Mouse (Mus musculus): ENCODE results near the gene Zscan21. TPM values are rescaled to one million over a fixed set of nuclear protein-coding genes. Genes with fewer than 3 reads are reported as not detected.

Gene Zscan21
- polyA plus RNA-seq, 1 experiment from 2014 or later: 12.3 TPM

- Histone ChIP-seq H3K9me3 (ENCODE audit: low read length) (no peaks in the 10 kb centered on the region), H3K27me3 (ENCODE audit: insufficient read depth, low read length) (no peaks in the 10 kb centered on the region), H3K4me1 (ENCODE audit: insufficient read depth) (peaks cover 22% of the 10 kb centered on the region), H3K4me2 (ENCODE audit: low read depth, low read length) (peak within 1 kb of the TSS; percentile 71), H3K36me3 (replicated peaks; ENCODE audit: insufficient read depth, low read length) (peaks cover 38% of the 10 kb centered on the region), H3K27ac (ENCODE audit: low read depth) (peak within 1 kb of the TSS; percentile 72), H3K4me3 (ENCODE audit: low read depth, low read length) (peak within 1 kb of the TSS; percentile 74), H3K9ac (replicated peaks) (peak within 1 kb of the TSS; percentile 77)
- DNase-seq (peak; percentile 96), ATAC-seq (peak; percentile 94)
- under 1% methylated on average over 41 of the region's 42 CpGs for WGBS (ENCODE audit: insufficient replicate concordance)
- TF ChIP-seq EP300 (IDR thresholded peaks at IDR 0.05; ENCODE audit: low read depth) (peak; percentile 36; the same call in 1 of the 2 replicates), CTCF (IDR thresholded peaks at IDR 0.05; ENCODE audit: low read depth) (no peak)
Observed at GRCm38 (mm10) chr5:138160842-138161665, 44.4 kb downstream of the Zscan21 start, which contains the start of gene Cops6. Gene Cops6 (plus strand): TSS chr5:138161071.

- TF ChIP-seq EP300 (IDR thresholded peaks at IDR 0.05; ENCODE audit: low read depth) (no peak), CTCF (IDR thresholded peaks at IDR 0.05; ENCODE audit: low read depth) (no peak)
- Histone ChIP-seq H3K27ac (ENCODE audit: low read depth) (0 out of 2 replicates have a peak overlapping the region, but pooled peaks have one; percentile 12), H3K4me1 (ENCODE audit: insufficient read depth) (peaks cover 22% of the 10 kb centered on the region), H3K36me3 (replicated peaks; ENCODE audit: insufficient read depth, low read length) (peaks cover 58% of the 10 kb centered on the region), H3K9ac (replicated peaks) (no peak overlapping the region), H3K9me3 (ENCODE audit: low read length) (no peaks in the 10 kb centered on the region), H3K27me3 (ENCODE audit: insufficient read depth, low read length) (no peaks in the 10 kb centered on the region), H3K4me3 (ENCODE audit: low read depth, low read length) (no peak overlapping the region), H3K4me2 (ENCODE audit: low read depth, low read length) (no peak overlapping the region)
- 60% methylated on average over 6 of the region's 6 CpGs for WGBS (ENCODE audit: insufficient replicate concordance)
- no peak for ATAC-seq
- DNase-seq: no peak
Observed at GRCm38 (mm10) chr5:138163046-138163445, 46.3 kb downstream of the Zscan21 start.

GRCm38 (mm10) chr5:138163610-138164009 lies 46.9 kb downstream of the Zscan21 start:
- no peak for DNase-seq
- 77% methylated on average over 10 of the region's 10 CpGs for WGBS (ENCODE audit: insufficient replicate concordance)
- H3K4me1 ChIP-seq (ENCODE audit: insufficient read depth): peaks cover 22% of the 10 kb centered on the region
- TF ChIP-seq EP300 (IDR thresholded peaks at IDR 0.05; ENCODE audit: low read depth): no peak
- TF ChIP-seq CTCF (IDR thresholded peaks at IDR 0.05; ENCODE audit: low read depth): no peak
- no peak overlapping the region for H3K4me2 ChIP-seq (ENCODE audit: low read depth, low read length)
- no peak for ATAC-seq
- H3K27ac ChIP-seq (ENCODE audit: low read depth): no peak overlapping the region
- no peaks in the 10 kb centered on the region for H3K27me3 ChIP-seq (ENCODE audit: insufficient read depth, low read length)
- H3K9ac ChIP-seq (replicated peaks): no peak overlapping the region
- H3K4me3 ChIP-seq (ENCODE audit: low read depth, low read length): no peak overlapping the region
- H3K36me3 ChIP-seq (replicated peaks; ENCODE audit: insufficient read depth, low read length): peaks cover 64% of the 10 kb centered on the region
- no peaks in the 10 kb centered on the region for H3K9me3 ChIP-seq (ENCODE audit: low read length)

- ATAC-seq (no peak), DNase-seq (no peak)
- no peak for TF ChIP-seq EP300 (IDR thresholded peaks at IDR 0.05; ENCODE audit: low read depth)
- no peak for TF ChIP-seq CTCF (IDR thresholded peaks at IDR 0.05; ENCODE audit: low read depth)
- no peak overlapping the region for H3K4me2 ChIP-seq (ENCODE audit: low read depth, low read length)
- peaks cover 77% of the 10 kb centered on the region for H3K36me3 ChIP-seq (replicated peaks; ENCODE audit: insufficient read depth, low read length)
- no peaks in the 10 kb centered on the region for H3K9me3 ChIP-seq (ENCODE audit: low read length)
- peaks cover 22% of the 10 kb centered on the region for H3K4me1 ChIP-seq (ENCODE audit: insufficient read depth)
- H3K27ac ChIP-seq (ENCODE audit: low read depth): no peak overlapping the region
- no peak overlapping the region for H3K9ac ChIP-seq (replicated peaks)
- H3K4me3 ChIP-seq (ENCODE audit: low read depth, low read length): no peak overlapping the region
- WGBS (ENCODE audit: insufficient replicate concordance): 85% methylated on average over 8 of the region's 8 CpGs
- H3K27me3 ChIP-seq (ENCODE audit: insufficient read depth, low read length): no peaks in the 10 kb centered on the region
Observed at GRCm38 (mm10) chr5:138165594-138165993, 48.9 kb downstream of the Zscan21 start.

GRCm38 (mm10) chr5:138170936-138171561 lies 54.3 kb downstream of the Zscan21 start:
- under 1% methylated on average over 47 of the region's 47 CpGs for WGBS (ENCODE audit: insufficient replicate concordance)
- H3K36me3 ChIP-seq (replicated peaks; ENCODE audit: insufficient read depth, low read length): peaks cover 57% of the 10 kb centered on the region
- DNase-seq: peak; percentile 97

More at GRCm38 (mm10) chr5:138170936-138171561, 54.3 kb downstream of the Zscan21 start:
- Histone ChIP-seq H3K4me2 (ENCODE audit: low read depth, low read length) (peak overlapping the region; percentile 95), H3K27me3 (ENCODE audit: insufficient read depth, low read length) (no peaks in the 10 kb centered on the region), H3K27ac (ENCODE audit: low read depth) (peak overlapping the region; percentile 98), H3K9ac (replicated peaks) (peak overlapping the region; percentile 87), H3K9me3 (ENCODE audit: low read length) (no peaks in the 10 kb centered on the region), H3K4me3 (ENCODE audit: low read depth, low read length) (peak overlapping the region; percentile 82), H3K4me1 (ENCODE audit: insufficient read depth) (peaks cover 15% of the 10 kb centered on the region)
- peak; percentile 84 for ATAC-seq
- TF ChIP-seq EP300 (IDR thresholded peaks at IDR 0.05; ENCODE audit: low read depth): peak; percentile 74
- TF ChIP-seq CTCF (IDR thresholded peaks at IDR 0.05; ENCODE audit: low read depth): peak; percentile 46
